Mouse (Mus musculus) liver, embryonic 11.5 days (tissue): ENCODE data around the gene Tnik. TPM values are rescaled to one million over a fixed set of nuclear protein-coding genes. Genes with fewer than 3 reads are reported as not detected.

Source experiments
- ATAC-seq: fragments of 200-750 bp; cut with Nextera tagmentation; replicated peaks from 2 replicates; pipeline ENCODE4 v1.8.0; 2017; ENCODE audit warnings: moderate number of reproducible peaks, mild to moderate bottlenecking, moderate TSS enrichment, moderate library complexity; ENCODE audit not compliant: low FRiP score
- DNase-seq: peaks from one replicate; pipeline ENCODE4 v3.0.0-alpha.2; 2017; ENCODE audit warnings: low spot score
- H3K27ac ChIP-seq: fragments of 300-500 bp; sonication (generic); 2 replicates; pipeline ENCODE4 v1.5.1; 2014; ENCODE audit warnings: mild to moderate bottlenecking, low read depth, low read length, control low read depth
- H3K27me3 ChIP-seq: fragments of 300-500 bp; sonication (generic); replicated peaks from 2 replicates; pipeline ENCODE4 v1.6.1; 2014; ENCODE audit warnings: low read length, mixed read lengths; ENCODE audit not compliant: control insufficient read depth, insufficient read depth
- H3K36me3 ChIP-seq: fragments of 300-500 bp; sonication (generic); 2 replicates; pipeline ENCODE4 v1.6.1; 2014; ENCODE audit warnings: mild to moderate bottlenecking, low read length, moderate library complexity, mixed read lengths; ENCODE audit not compliant: control insufficient read depth, insufficient read depth
- H3K4me1 ChIP-seq: fragments of 300-500 bp; sonication (generic); replicated peaks from 2 replicates; pipeline ENCODE4 v1.6.1; 2014; ENCODE audit warnings: low read length, mixed read lengths; ENCODE audit not compliant: control insufficient read depth, insufficient read depth
- H3K4me2 ChIP-seq: fragments of 300-500 bp; sonication (generic); 2 replicates; pipeline ENCODE4 v1.6.1; 2014; ENCODE audit warnings: mild to moderate bottlenecking, control low read depth, moderate library complexity
- H3K4me3 ChIP-seq: fragments of 300-500 bp; sonication (generic); 2 replicates; pipeline ENCODE4 v1.5.1; 2014; ENCODE audit warnings: low read depth, low read length, control low read depth
- H3K9ac ChIP-seq: fragments of 300-500 bp; sonication (generic); 2 replicates; pipeline ENCODE4 v1.6.1; 2014; ENCODE audit warnings: low read depth, low read length, control low read depth
- H3K9me3 ChIP-seq: fragments of 300-500 bp; sonication (generic); 2 replicates; pipeline ENCODE4 v1.6.1; 2016; ENCODE audit warnings: low read length, inconsistent platforms, mixed read lengths; ENCODE audit not compliant: control insufficient read depth
- WGBS: fragments of 180-500 bp; shearing (Covaris S2); extraction: QIAGEN DNeasy Blood & Tissue Kit; methylation state at CpG from one replicate; pipeline ENCODE4 v1.1.7; 2014; 5-methylcytosine and 5-hydroxymethylcytosine counted together
- polyA plus RNA-seq: library from polyadenylated mRNA; unstranded; fragments of >200 nt; fragmentation: Nextera tagmentation; extraction: Ambion mirVana; gene quantifications from 2 replicates; pipeline ENCODE4 v1.2.1, GENCODE M21; 2014

The Tnik gene
- polyA plus RNA-seq, 1 experiment from 2014 or later, result 11.8 TPM

- Histone ChIP-seq H3K9ac (no peak overlapping the region), H3K27me3 (no peaks in the 10 kb centered on the region), H3K4me2 (no peak overlapping the region), H3K27ac (no peak overlapping the region), H3K4me1 (no peaks in the 10 kb centered on the region), H3K36me3 (no peaks in the 10 kb centered on the region), H3K4me3 (no peak overlapping the region), H3K9me3 (no peaks in the 10 kb centered on the region)
- 78% methylated on average over 1 of the region's 1 CpGs for WGBS
- DNase-seq, result no peak
- no peak for ATAC-seq
Measured at GRCm38 (mm10) chr3:28616386-28616785, 353.4 kb downstream of the Tnik start.

- no peaks in the 10 kb centered on the region for H3K9me3 ChIP-seq
- H3K4me2 ChIP-seq, result no peak overlapping the region
- WGBS, result 83% methylated on average over 5 of the region's 5 CpGs
- ATAC-seq, result no peak
- no peak overlapping the region for H3K4me3 ChIP-seq
- no peak overlapping the region for H3K27ac ChIP-seq
- no peaks in the 10 kb centered on the region for H3K36me3 ChIP-seq
- no peak overlapping the region for H3K9ac ChIP-seq
- H3K4me1 ChIP-seq, result no peaks in the 10 kb centered on the region
- H3K27me3 ChIP-seq, result no peaks in the 10 kb centered on the region
- DNase-seq, result no peak
Measured at GRCm38 (mm10) chr3:28617008-28617627, 354.1 kb downstream of the Tnik start.

DNA sequence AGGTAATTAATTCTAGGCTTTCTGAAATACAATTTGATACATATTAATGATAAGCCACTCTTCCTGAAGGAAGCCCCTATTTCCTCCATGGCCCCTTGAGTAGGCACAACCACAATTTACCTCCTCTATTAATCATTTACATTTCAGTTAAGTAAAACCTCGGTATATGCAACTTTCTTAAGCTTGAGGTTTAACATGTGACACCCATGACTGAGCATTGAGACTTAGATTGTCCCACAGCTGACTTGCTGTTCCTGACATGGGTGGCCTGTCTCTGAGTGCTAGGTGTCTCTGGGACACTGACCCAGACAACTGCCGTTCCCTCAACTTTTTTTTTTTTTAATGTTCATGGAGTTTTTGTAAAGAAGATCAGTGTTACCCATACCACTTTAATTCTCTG lies 358.8 kb downstream of the Tnik start:
- H3K4me2 ChIP-seq, result no peak overlapping the region
- H3K4me3 ChIP-seq, result no peak overlapping the region
- H3K27me3 ChIP-seq, result no peaks in the 10 kb centered on the region
- no peaks in the 10 kb centered on the region for H3K4me1 ChIP-seq
- 79% methylated on average over 2 of the region's 2 CpGs for WGBS
- H3K36me3 ChIP-seq, result no peaks in the 10 kb centered on the region
- no peak for ATAC-seq
- no peaks in the 10 kb centered on the region for H3K9me3 ChIP-seq
- no peak for DNase-seq
- no peak overlapping the region for H3K27ac ChIP-seq
- no peak overlapping the region for H3K9ac ChIP-seq

DNA sequence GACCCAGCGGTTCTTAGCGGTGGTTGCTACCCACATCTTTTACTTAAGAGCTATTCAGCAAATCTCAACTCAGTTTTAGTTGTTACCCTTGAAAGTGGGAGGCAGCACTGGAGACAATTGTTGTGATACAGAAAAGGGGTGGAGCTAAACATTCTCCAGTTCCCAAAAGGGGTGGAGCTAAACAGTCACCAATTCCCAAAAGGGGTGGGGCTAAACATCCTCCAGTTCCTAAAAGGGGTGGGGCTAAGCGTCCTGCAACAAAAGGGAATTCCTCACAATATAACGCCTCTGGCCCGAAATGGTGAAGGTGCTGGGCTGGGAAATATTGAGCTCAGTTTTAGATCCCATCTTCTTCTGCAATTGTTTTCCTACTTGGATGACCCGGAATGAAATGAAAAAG lies 363.8 kb downstream of the Tnik start:
- Histone ChIP-seq H3K27ac (no peak overlapping the region), H3K36me3 (no peaks in the 10 kb centered on the region), H3K9me3 (no peaks in the 10 kb centered on the region), H3K4me1 (no peaks in the 10 kb centered on the region), H3K9ac (no peak overlapping the region), H3K4me3 (no peak overlapping the region), H3K4me2 (no peak overlapping the region), H3K27me3 (no peaks in the 10 kb centered on the region)
- DNase-seq (no peak), ATAC-seq (no peak)
- 90% methylated on average over 6 of the region's 6 CpGs for WGBS

DNA sequence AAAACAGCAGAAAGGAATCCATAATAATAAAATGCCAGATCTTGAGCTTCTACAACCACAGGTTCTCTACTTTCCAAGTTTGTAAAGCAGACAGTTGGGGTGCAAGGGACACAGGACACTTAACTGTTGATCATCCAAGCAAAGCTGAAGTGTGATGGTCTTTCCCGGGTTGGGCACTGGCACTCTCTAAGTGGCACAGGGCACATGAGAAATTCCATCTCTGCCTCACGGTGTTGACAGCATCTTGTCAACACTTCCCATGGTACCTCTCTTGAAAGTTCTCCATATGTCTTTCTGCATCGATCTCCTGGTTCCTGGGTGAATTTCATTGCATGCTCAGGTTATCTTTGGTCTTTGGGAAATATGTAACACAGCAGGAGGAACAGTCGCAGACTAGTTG lies 373.8 kb downstream of the Tnik start:
- Histone ChIP-seq H3K9me3 (no peaks in the 10 kb centered on the region), H3K4me3 (no peak overlapping the region), H3K4me2 (no peak overlapping the region), H3K36me3 (no peaks in the 10 kb centered on the region), H3K27ac (no peak overlapping the region), H3K9ac (no peak overlapping the region), H3K27me3 (no peaks in the 10 kb centered on the region), H3K4me1 (no peaks in the 10 kb centered on the region)
- no peak for DNase-seq
- no peak for ATAC-seq
- WGBS, result 80% methylated on average over 4 of the region's 4 CpGs

DNA sequence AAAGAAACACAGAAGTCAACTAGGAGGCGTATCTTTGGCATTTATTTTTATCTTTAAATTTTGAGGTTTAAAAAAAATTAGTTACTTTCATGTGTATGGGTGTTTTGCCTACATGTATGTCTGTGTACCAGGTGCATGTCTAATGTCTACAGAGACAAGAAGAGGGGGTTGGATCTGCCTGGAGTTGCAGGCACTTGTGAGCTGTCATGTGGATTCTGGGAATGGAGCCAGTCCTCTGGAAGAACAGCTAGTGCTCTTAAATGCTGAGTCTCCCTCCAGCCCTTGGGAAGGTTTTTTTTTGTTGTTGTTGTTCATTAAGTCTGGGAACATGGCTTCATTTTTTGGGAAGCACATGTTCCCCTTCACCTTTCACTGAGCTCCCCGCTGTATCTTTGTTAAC lies 375.9 kb downstream of the Tnik start:
- ATAC-seq, result no peak
- Histone ChIP-seq H3K4me1 (no peaks in the 10 kb centered on the region), H3K9ac (no peak overlapping the region), H3K4me3 (no peak overlapping the region), H3K27ac (no peak overlapping the region), H3K27me3 (no peaks in the 10 kb centered on the region), H3K9me3 (no peaks in the 10 kb centered on the region), H3K4me2 (no peak overlapping the region), H3K36me3 (no peaks in the 10 kb centered on the region)
- 84% methylated on average over 2 of the region's 2 CpGs for WGBS
- DNase-seq, result no peak

DNA sequence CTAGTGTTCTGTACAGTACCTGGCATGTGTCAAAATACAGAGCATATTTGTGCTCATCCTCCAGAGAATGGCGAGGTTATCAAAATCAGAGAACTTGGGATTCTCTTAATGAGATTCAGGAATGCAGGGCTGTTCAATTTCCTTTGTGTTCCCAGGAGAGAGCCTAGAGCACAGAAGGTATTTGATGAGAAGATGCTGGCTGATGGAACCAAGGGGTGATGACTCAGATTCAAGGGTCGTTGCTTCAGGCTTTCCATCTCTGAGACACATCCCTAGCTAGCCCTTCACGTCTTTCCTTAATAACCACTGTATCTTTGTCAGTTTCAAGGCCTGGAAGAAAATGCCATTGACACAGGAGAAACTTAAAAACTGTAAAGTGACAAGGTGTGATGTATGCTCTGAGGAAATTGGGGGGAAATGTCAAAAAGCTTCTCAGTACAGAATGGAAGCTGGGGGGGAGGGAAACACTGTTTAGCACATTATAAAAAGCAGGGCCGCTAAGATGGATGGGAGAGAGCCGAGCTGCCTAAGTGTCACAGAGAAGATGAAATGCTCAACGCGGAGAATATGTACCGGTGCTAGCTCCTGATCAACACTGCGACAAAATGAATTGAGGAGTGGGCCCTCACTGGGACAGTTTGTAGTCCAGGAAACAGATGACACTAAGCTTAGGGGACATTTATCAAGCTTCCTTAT lies 380.4 kb downstream of the Tnik start:
- H3K36me3 ChIP-seq, result no peaks in the 10 kb centered on the region
- H3K4me2 ChIP-seq, result no peak overlapping the region
- H3K9me3 ChIP-seq, result no peaks in the 10 kb centered on the region
- 74% methylated on average over 9 of the region's 9 CpGs for WGBS
- DNase-seq (no peak), ATAC-seq (no peak)
- H3K27me3 ChIP-seq, result no peaks in the 10 kb centered on the region
- H3K4me1 ChIP-seq, result no peaks in the 10 kb centered on the region
- H3K27ac ChIP-seq, result no peak overlapping the region
- no peak overlapping the region for H3K4me3 ChIP-seq
- H3K9ac ChIP-seq, result no peak overlapping the region

DNA sequence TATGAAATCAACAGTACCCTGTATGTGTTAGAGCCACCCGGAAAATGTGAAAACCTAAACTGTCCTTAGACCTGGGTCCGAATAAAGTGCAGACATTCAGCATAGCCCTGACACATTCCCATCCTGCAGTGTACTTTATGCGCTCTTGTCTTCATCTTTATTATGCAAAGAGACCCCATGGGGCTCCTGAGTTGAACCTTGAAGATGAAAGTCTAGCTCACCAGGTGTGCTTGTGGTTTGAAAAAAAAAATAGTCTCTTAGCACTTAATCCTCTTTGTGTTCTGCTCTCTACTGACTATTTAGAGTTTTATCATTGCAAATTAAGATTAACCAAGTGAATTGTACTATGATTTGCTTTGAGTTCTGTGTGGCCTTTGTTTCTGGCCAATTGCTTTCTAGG lies 389.6 kb downstream of the Tnik start:
- Histone ChIP-seq H3K4me1 (no peaks in the 10 kb centered on the region), H3K9me3 (no peaks in the 10 kb centered on the region), H3K27me3 (no peaks in the 10 kb centered on the region), H3K4me3 (no peak overlapping the region), H3K9ac (no peak overlapping the region), H3K27ac (no peak overlapping the region), H3K36me3 (no peaks in the 10 kb centered on the region), H3K4me2 (no peak overlapping the region)
- no peak for ATAC-seq
- no peak for DNase-seq
- WGBS, result 78% methylated on average over 3 of the region's 3 CpGs

DNA sequence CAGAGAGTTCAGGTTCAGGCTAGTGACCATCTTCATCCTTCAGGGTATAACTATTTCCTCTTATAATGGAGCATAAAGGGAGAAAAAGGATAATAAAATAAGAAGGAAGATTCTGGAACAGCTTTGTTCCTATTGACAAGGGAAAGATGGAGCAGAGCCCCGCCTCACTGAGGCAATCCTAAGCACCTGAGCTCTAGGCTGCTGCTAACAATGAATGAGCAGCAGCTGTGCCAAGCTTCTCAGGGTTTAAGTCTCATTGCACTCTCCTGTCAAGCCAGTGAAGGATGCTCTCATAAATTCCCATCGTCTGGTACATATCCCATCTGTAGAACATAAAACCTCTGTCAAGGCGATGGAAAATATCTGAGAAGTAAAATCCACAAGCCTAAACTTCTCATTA lies 390.0 kb downstream of the Tnik start:
- 76% methylated on average over 3 of the region's 3 CpGs for WGBS
- no peak for DNase-seq
- H3K27ac ChIP-seq, result no peak overlapping the region
- no peak overlapping the region for H3K4me3 ChIP-seq
- H3K36me3 ChIP-seq, result no peaks in the 10 kb centered on the region
- H3K9me3 ChIP-seq, result no peaks in the 10 kb centered on the region
- ATAC-seq, result no peak
- H3K4me1 ChIP-seq, result no peaks in the 10 kb centered on the region
- no peak overlapping the region for H3K9ac ChIP-seq
- no peak overlapping the region for H3K4me2 ChIP-seq
- no peaks in the 10 kb centered on the region for H3K27me3 ChIP-seq
